Mouse (Mus musculus): Measurements from ENCODE around the gene Ptpn22. TPM values are rescaled to one million over a fixed set of nuclear protein-coding genes. Genes with fewer than 3 reads are reported as not detected.
A peak's percentile ranks its signal among the peaks of the same experiment; 100 is the strongest.

Ptpn22 gene
- polyA plus RNA-seq, 1 experiment from 2014 or later, result 2.4 TPM

- Histone ChIP-seq H3K27me3 (replicated peaks; ENCODE audit: insufficient read depth, low read length) (no peaks in the 10 kb centered on the region), H3K4me2 (replicated peaks; ENCODE audit: low read depth, low read length) (no peak overlapping the region), H3K27ac (ENCODE audit: low read length) (no peak overlapping the region), H3K4me1 (ENCODE audit: insufficient read depth, low read depth, low read length) (no peaks in the 10 kb centered on the region), H3K36me3 (ENCODE audit: insufficient read depth, low read length) (no peaks in the 10 kb centered on the region), H3K9me3 (ENCODE audit: low read length) (no peaks in the 10 kb centered on the region), H3K9ac (replicated peaks; ENCODE audit: low read depth) (no peak overlapping the region), H3K4me3 (ENCODE audit: low read depth, low read length) (no peak overlapping the region)
- TF ChIP-seq EP300 (IDR thresholded peaks at IDR 0.05), result no peak
- TF ChIP-seq CTCF (IDR thresholded peaks at IDR 0.05), result no peak
- 79% methylated on average over 5 of the region's 5 CpGs for WGBS
- ATAC-seq (no peak), DNase-seq (ENCODE audit: low spot score) (no peak)
Measured at GRCm38 (mm10) chr3:103907335-103908030, 47.9 kb downstream of the Ptpn22 start.

GRCm38 (mm10) chr3:103908781-103909180 is 49.2 kb downstream of the Ptpn22 start:
- H3K27me3 ChIP-seq (replicated peaks; ENCODE audit: insufficient read depth, low read length), result no peaks in the 10 kb centered on the region
- DNase-seq (ENCODE audit: low spot score) (no peak), ATAC-seq (no peak)
- H3K36me3 ChIP-seq (ENCODE audit: insufficient read depth, low read length), result no peaks in the 10 kb centered on the region
- no peak overlapping the region for H3K4me2 ChIP-seq (replicated peaks; ENCODE audit: low read depth, low read length)
- H3K4me1 ChIP-seq (ENCODE audit: insufficient read depth, low read depth, low read length), result no peaks in the 10 kb centered on the region
- no peak overlapping the region for H3K9ac ChIP-seq (replicated peaks; ENCODE audit: low read depth)
- no peak overlapping the region for H3K27ac ChIP-seq (ENCODE audit: low read length)
- 58% methylated on average over 2 of the region's 2 CpGs for WGBS
- TF ChIP-seq CTCF (IDR thresholded peaks at IDR 0.05), result no peak
- H3K4me3 ChIP-seq (ENCODE audit: low read depth, low read length), result no peak overlapping the region
- H3K9me3 ChIP-seq (ENCODE audit: low read length), result no peaks in the 10 kb centered on the region

- Histone ChIP-seq H3K36me3 (ENCODE audit: insufficient read depth, low read length) (no peaks in the 10 kb centered on the region), H3K4me2 (replicated peaks; ENCODE audit: low read depth, low read length) (peak overlapping the region; percentile 77), H3K9ac (replicated peaks; ENCODE audit: low read depth) (peak overlapping the region; percentile 87; the same call in 1 of the 2 replicates), H3K4me1 (ENCODE audit: insufficient read depth, low read depth, low read length) (peaks cover 5% of the 10 kb centered on the region; the same call in 1 of the 2 replicates), H3K4me3 (ENCODE audit: low read depth, low read length) (peak overlapping the region; percentile 99), H3K9me3 (ENCODE audit: low read length) (no peaks in the 10 kb centered on the region), H3K27ac (ENCODE audit: low read length) (peak overlapping the region; percentile 52), H3K27me3 (replicated peaks; ENCODE audit: insufficient read depth, low read length) (no peaks in the 10 kb centered on the region)
- ATAC-seq (no peak), DNase-seq (ENCODE audit: low spot score) (peak; percentile 17)
- TF ChIP-seq EP300 (IDR thresholded peaks at IDR 0.05) (no peak), CTCF (IDR thresholded peaks at IDR 0.05) (no peak)
- WGBS, result 5% methylated on average over 11 of the region's 11 CpGs
Measured at GRCm38 (mm10) chr3:103913451-103913961, 53.9 kb downstream of the Ptpn22 start.

GRCm38 (mm10) chr3:103914010-103914669 is 54.5 kb downstream of the Ptpn22 start, which contains the start of gene Rsbn1:
TSS of gene Rsbn1 (plus strand) at chr3:103914120.
- Histone ChIP-seq H3K36me3 (ENCODE audit: insufficient read depth, low read length) (no peaks in the 10 kb centered on the region), H3K4me1 (ENCODE audit: insufficient read depth, low read depth, low read length) (peaks cover 5% of the 10 kb centered on the region; the same call in 1 of the 2 replicates), H3K4me3 (ENCODE audit: low read depth, low read length) (peak within 1 kb of the TSS; percentile 99), H3K4me2 (replicated peaks; ENCODE audit: low read depth, low read length) (peak within 1 kb of the TSS; percentile 77), H3K9ac (replicated peaks; ENCODE audit: low read depth) (peak within 1 kb of the TSS; percentile 87), H3K27me3 (replicated peaks; ENCODE audit: insufficient read depth, low read length) (no peaks in the 10 kb centered on the region), H3K9me3 (ENCODE audit: low read length) (no peaks in the 10 kb centered on the region), H3K27ac (ENCODE audit: low read length) (peak within 1 kb of the TSS; percentile 92)
- TF ChIP-seq EP300 (IDR thresholded peaks at IDR 0.05) (peak; percentile 48; the same call in 1 of the 2 replicates), CTCF (IDR thresholded peaks at IDR 0.05) (peak; percentile 43)
- peak; percentile 100 for DNase-seq (ENCODE audit: low spot score)
- ATAC-seq, result peak; percentile 100
- WGBS, result under 1% methylated on average over 54 of the region's 55 CpGs

- Histone ChIP-seq H3K4me2 (replicated peaks; ENCODE audit: low read depth, low read length) (peak overlapping the region; percentile 77), H3K27me3 (replicated peaks; ENCODE audit: insufficient read depth, low read length) (no peaks in the 10 kb centered on the region), H3K4me1 (ENCODE audit: insufficient read depth, low read depth, low read length) (peaks cover 5% of the 10 kb centered on the region; the same call in 1 of the 2 replicates), H3K9me3 (ENCODE audit: low read length) (no peaks in the 10 kb centered on the region), H3K36me3 (ENCODE audit: insufficient read depth, low read length) (no peaks in the 10 kb centered on the region), H3K9ac (replicated peaks; ENCODE audit: low read depth) (peak overlapping the region; percentile 87), H3K4me3 (ENCODE audit: low read depth, low read length) (peak overlapping the region; percentile 99), H3K27ac (ENCODE audit: low read length) (peak overlapping the region; percentile 92)
- under 1% methylated on average over 56 of the region's 60 CpGs for WGBS
- TF ChIP-seq CTCF (IDR thresholded peaks at IDR 0.05), result no peak
- TF ChIP-seq EP300 (IDR thresholded peaks at IDR 0.05), result no peak
- ATAC-seq, result peak; percentile 35
- DNase-seq (ENCODE audit: low spot score), result peak; percentile 59
Measured at GRCm38 (mm10) chr3:103914732-103915508, 55.3 kb downstream of the Ptpn22 start.

Data from lung, postnatal 0 days (tissue).